Mouse (Mus musculus): Measurements from ENCODE around the gene Rfxap.

DNA sequence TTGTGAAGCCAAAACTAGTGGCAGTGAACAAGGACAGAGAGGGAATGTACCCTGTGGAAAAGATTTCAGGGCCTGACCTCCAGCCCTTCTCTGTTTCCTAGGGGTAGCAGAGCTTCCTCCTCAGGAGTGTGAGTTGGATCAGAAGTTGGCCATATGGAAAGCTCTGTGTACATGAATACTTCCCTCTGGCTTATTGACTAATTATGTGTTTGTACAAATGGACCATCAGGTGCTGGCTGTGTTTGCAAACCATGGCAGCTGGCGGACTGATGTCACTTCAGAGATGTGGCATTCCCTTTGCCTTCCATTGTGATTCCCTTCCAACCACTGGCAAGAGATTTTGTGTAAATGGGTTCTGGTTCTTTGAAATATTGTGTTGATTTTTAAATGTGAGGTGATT, 46.3 kb downstream of the Rfxap start:
- TF ChIP-seq POLR2A (IDR thresholded peaks at IDR 0.05; ENCODE audit: insufficient read length, low read depth) (no peak), TCF12 (IDR thresholded peaks at IDR 0.05; ENCODE audit: insufficient read depth, poor library complexity, severe bottlenecking) (no peak), MAX (IDR thresholded peaks at IDR 0.05; ENCODE audit: low read depth) (no peak), POLR2AphosphoS2 (IDR thresholded peaks at IDR 0.05; ENCODE audit: insufficient read length, low read depth) (no peak), E2F4 (IDR thresholded peaks at IDR 0.05; ENCODE audit: insufficient read depth) (no peak)

All from myocyte (in vitro differentiated cells).